Mouse (Mus musculus) cerebellum, adult (tissue): ENCODE results near the gene Sav1.

ENCODE experiments used
- ATAC-seq: cut with Nextera tagmentation; 2 replicates; pipeline ENCODE4 v1.9.2; 2017; ENCODE audit warnings: mild to moderate bottlenecking, moderate library complexity, mixed read lengths; ENCODE audit not compliant: insufficient number of reproducible peaks, low FRiP score, low TSS enrichment

Sav1 gene

DNA sequence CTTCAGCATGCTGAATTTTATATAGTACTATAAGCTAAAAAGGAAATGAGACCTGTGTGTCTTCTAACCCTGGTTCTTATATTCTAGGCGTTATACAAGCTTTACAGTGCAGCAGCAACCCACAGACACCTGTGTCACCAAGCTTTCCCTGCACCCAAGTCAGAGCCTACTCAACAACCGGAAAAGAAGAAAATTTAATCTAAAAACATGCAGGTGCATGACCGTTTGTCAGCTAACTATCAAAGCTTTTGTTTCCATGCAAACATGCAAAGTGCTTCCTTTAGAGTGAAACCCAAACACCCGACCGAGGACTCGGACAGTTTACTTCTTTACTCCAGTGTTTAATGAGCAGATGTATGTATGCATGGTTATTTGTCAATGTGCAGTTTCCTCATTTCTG lies 23.7 kb downstream of the Sav1 start:
- no peak for ATAC-seq

DNA sequence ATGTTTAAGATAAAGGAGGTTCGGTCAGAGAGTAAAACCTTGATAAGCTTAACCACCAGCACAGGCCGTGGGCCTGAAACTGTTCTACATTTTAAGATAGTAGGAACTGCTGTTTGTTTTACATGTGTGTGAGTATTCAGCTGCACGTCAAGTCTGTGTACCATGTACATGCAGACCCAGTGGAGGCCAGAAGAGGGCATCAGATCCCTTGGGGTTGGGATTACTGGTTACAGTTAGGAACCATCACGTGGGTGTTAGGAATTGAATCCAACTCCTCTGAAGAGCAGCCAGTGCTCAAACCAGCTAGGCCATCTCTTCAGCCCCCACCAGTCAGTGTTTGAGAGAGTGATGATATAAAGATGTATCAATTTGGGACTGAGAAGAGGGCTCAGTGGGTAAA lies 24.3 kb downstream of the Sav1 start:
- no peak for ATAC-seq

DNA sequence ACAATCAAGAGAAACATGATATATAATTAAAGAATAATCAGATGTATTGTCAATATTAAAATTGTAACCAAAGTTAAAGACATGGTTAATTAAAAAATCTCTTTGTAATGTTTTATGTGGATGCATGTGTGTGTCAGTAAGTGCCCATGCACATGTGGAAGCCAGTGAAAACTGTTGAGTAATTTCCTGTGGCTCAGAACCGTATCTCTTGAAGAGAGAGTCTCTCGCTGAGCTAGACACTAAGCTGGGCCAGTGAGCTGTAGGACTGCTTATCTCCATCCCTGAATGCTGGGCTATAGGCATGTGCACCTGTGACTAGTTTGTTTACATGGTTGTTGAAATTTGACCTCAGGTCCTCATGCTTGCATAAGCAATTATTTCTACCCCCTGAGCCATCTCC lies 29.4 kb downstream of the Sav1 start:
- no peak for ATAC-seq

DNA sequence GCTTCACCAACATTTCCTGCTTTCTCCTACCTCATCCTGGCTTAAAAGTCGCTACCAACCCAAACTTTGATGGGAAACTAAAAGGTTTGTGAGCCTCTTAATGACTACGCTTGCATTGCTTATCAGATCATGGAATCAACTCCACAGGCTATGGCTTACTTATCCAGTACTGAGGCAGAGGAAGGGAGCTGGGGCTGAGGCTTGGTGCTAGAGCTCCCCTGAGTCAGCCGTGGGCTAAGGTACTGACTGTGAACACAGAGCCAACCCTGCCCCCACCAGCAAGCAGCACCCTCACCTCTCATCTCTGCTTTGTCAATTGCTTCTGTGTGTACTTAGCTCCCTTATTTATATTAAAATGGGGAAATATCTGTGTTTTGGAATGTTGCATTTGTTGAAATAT lies 39.3 kb downstream of the Sav1 start:
- ATAC-seq = no peak

DNA sequence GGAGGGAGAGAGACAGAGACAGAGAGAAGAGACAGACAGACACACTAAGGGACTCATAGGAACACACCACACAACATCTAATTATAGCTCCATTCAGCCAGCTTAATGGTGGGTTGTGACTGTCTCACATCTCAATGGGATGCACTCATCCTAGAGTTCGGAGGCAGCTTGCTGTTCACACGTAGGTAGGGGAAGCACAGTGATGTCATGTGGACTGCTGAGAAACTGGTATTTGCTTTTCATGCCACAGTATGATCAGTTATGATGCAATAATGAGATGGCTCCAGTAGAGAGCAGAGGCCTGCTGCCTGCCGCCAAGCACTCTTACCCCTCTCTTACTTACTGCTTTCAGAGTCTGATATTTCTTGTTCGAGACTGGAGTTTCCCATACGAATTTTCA lies 40.9 kb downstream of the Sav1 start:
- ATAC-seq = no peak

DNA sequence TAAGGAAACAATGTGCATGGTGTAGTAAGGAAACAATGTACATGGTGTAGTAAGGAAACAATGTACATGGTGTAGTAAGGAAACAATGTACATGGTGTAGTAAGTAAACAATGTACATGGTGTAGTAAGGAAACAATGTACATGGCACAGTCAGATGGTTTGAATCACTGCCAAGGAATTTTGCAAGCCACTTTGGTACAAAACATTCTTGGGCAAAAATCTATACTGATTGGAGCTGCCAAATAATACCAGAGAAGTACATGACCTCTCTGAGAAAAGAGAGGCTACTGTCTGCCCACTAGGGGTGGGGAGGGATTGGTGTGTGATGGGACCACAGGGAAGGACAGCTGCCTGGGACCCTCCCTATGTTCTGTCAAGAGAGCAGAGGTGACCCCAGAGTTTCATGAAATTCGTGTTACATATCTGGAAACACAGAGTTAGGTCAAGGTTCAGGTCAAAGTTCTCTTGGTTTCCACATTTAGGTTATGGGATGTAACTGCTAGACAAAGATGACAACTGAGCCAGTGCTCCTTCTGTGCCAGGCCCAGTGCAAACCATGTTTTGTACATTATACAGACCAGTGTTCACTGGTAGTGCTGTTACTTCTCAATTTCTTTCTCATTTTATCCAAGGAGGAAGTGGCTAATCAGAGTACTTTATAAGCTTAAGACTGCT lies 45.0 kb downstream of the Sav1 start:
- ATAC-seq = no peak

DNA sequence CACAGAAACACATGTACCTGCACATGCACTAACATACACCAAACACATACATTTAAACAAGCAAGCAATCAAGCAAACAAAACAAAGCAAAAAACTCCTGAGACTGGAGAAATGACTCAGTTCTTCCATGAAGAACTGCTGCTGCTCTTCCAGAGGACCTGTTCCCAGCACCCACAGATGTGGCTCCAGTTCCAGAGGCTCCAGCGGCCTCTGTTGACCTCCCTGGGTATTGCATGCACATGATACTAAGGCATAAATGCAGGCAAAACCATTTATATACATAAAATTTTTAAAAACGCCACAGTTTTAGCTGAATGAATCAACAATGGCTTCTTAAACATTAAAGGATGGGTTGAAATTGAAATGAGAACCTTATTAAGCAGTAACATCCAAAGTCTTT lies 47.5 kb downstream of the Sav1 start:
- no peak for ATAC-seq

DNA sequence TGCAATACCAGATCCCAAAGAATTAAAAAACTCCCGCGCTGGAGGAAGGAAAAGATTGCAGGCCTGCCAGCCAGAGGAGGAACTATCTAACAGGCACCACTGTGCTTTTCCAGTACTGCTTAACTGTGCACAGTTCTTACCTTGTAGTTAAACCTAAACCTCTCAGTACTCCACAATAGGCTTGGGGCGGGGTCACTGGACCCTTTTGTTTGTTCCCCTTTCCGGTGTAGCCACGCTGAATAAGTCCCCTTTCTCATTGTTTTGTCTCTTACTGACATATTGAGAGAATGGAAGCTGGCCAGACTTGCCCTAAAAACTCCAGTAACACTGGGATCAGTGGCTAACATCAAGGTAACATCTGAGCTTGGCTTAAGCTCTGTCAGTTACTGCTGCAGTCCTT lies 49.1 kb downstream of the Sav1 start:
- no peak for ATAC-seq

DNA sequence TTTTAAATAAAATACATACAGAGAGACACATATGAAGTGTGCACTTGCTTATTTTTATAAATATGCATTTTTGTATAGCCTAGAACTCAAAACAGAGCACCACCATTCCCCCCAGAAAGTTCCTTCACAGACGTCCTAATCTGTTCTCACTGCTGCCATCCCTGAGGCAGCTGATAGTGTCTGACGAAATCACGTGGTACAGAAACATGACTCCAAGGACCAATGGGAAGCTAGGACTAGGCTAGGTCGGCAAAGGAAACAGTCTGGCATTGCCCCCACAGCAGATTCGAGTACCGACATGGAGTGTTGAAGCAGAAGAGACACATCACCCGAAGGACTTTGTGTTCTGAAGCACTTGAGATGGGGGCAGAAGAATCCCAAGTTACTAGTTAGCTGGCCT lies 60.1 kb downstream of the Sav1 start:
- ATAC-seq = no peak

DNA sequence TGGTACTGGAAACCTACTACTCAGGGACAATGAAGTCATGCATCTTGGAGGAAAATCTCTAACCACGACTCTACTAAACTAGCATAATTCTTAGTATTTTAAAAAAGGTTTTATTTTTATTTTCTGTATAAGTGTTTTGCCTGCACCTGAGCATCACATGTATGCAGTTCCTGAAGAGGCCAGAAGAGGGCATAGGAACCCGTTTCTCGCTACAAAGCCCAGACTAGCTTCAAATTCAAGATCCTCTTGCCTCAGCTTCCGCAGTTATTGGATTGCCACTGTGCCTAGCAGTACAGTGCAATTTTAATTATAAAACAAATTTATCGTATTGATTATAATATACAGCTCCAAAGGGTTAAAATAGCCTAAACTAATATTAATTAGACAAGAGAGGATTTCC lies 62.8 kb downstream of the Sav1 start:
- ATAC-seq = no peak

DNA sequence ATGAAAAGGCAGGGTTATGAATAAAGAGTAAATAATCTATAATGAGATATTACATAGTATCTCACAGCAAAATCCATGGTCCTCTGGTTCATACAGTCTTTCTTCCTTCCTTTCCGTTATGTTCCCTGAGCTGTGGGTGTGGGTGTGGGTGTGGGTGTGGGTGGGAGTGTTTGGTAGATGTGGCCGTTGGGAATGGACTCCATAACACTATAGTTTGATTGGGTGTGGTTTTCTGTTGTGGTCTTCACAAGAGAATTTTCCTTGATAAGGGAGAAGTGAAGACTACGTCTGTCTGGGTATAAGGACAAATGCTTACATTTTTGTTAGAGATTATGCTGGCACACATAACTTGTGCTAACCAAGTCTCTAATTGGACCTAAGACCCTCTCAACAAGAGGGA lies 63.2 kb downstream of the Sav1 start:
- no peak for ATAC-seq

DNA sequence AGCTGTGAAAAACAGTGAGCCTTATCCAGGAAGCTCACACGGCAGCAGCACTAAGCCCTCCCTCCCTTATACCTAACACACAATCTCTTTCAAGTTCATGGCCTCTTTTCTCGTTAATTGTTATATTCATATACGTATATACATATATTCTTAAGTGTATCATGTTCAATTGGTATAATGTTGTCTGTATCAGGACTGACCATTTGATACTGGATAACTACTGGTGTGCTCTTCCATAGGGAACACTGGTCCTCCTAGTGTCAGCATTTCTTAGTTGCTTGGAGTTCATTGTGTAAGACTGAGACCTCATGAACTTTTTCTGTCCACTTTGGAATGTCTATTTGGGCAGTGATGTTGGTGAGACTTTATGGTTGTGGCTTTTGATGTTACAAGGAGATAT lies 63.7 kb downstream of the Sav1 start:
- ATAC-seq = no peak

DNA sequence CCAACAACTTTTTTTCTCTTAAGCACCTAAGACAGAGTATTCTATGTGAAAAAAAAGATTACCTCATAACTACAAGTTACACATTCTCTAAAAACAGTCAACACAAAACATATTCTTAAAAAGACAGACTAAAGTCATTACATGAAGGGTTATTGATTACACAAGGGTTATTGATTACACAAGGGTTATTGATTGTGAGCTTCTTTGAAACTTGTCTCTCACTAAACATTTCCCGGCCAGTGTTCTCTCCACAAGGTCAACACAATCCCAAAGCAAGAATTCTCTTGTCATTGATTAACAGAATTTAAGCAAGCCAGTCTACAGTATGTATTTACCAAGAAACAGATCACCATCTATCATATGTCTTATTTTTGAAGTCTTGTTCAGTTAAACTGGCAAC lies 64.7 kb downstream of the Sav1 start:
- ATAC-seq = no peak

DNA sequence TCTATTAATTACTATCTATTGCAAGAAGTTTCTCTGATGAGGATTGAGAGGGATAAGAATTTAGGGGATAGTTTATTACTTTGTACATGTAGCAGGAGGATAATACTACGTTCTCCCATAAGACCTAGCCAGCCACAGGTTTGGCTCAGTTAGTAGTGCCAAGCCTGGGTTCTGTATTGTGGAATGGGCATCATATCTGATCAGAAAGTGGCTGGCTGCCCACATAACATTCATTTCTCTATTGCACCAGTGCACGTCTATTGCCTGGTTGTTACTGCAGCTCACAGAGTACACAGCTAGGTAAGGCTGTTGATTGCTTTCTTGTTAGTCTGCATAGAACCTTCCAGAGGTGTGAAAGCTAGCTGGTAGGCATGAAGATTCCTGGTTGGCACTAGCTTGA lies 68.9 kb downstream of the Sav1 start:
- ATAC-seq = no peak
